Mouse (Mus musculus): ENCODE measurements at regions not wholly inside any gene's neighbourhood (a gene's known extent, or its start where the extent isn't known, plus 50 kb on each side); places are given as distances from the start of the nearest gene placed in this dataset.
A peak's percentile ranks its signal among the peaks of the same experiment; 100 is the strongest.
"Not testable (repeated sequence)": the region's sequence is repeated elsewhere in the genome, so short reads cannot be mapped to it uniquely, and the experiment has no call there.

DNA sequence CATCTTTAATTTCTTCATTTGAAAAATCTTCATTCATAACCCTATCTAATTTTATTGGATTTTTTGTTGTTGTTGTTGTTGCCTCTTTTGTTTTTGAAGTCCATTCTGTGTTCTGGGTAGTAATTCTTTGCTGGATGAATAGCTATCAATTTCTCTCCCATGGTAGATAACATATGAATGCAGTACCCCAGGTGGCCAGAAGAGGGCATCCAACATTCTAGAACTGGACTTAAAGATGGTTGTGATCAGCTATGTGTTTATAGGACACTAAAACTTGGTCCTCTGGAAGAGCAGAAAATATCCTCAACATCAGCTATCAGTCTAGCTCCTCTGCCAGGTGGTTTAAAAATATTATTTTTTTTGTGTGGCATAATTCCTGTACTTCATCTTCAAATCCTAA is 73.0 kb downstream of the Prl2c3 start:
- DNase-seq, result peak; percentile 6 to 29

DNA sequence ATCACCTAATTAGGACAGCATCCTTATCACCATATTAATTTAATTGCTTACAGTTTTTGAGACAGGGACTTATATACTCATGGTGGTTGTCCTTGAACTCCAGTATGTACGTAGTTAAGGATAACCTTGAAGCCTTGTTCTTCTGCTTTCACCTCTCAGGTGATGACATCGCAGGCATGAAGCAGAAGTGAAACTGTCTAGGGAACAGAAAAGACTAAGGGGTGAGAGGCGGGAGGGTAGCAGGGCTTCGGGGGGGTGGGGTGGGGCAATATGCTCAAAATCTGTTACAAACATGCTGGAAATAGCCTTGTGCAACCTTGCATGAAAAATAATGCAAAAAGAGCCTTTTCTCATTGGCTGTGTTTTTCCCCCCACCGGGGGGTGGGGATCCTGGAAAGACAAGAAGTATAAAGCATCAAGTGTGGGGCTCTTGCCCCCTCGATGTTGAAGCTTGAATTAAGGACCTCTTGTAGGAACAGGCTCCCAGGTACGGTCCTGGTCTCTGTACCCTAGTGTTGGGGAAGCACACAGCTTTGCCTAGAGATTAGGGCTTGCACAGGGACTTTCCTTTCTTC is 81.8 kb downstream of the Prl2c3 start:
- DNase-seq, result not testable (repeated sequence)

GRCm38 (mm10) chr13:12711471-12712273 is 88.2 kb downstream of the Prl2c3 start:
- DNase-seq, result no peak

- peak; percentile 12 to 24 for DNase-seq
Measured at GRCm38 (mm10) chr13:12702804-12703612, 96.9 kb downstream of the Prl2c3 start.

DNA sequence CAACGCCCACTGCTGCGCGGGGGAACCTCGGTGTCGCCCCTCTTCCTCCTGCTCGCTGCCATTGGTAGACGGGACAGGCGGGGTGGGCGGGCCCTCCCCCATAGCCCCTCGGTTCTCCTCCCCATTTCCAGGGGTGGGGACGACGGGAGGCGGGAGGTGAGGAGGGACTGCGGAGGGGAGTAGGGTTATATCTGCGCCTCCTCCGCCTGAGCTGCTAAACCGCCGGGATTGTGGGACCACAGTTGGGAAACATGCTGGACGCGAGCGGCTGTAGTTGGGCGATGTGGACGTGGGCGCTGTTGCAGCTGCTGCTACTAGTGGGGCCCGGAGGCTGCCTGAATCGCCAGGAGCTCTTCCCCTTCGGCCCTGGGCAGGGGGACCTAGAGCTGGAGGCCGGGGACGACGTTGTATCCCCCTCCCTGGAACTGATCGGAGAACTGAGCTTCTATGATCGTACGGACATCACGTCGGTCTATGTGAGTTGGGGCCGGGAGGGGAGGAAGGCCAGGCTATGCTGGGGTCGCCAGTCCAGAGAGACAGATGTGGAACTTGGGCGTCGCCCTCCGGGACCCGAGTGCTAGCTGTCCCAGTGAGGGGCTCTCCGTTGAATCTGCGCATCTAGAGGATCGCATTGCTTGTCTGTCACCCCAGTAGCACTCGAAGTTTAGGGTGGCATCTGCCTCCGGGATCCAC is 97.6 kb downstream of the Prl2c3 start:
- DNase-seq, result peak; percentile 3 to 21

GRCm38 (mm10) chr13:12693593-12694118 is 106.2 kb downstream of the Prl2c3 start:
- not testable (repeated sequence) for DNase-seq

- not testable (repeated sequence) for DNase-seq
Measured at GRCm38 (mm10) chr13:12688778-12689177, 111.1 kb downstream of the Prl2c3 start.

DNA sequence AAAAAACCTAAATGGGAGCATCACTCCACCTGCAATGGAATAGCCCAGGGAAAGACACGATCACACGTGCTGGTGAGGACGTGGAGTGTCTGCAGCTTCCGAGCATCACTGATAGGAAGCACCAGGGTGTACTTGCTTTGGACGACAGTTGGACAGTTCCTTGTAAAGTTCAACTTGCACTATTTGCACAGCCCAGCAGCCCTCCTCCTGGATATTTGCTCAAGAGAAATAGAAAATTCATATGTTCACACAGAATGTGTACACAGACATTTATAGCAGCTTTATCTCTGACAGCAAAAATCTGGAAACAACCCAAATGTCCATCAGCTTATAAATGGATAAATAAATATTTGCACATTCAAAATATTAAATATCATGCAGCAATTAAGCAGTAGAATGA is 111.7 kb downstream of the Prl2c3 start:
- DNase-seq, result not testable (repeated sequence)

GRCm38 (mm10) chr13:12680954-12681571 is 115.4 kb downstream of the Ero1lb start:
- not testable (repeated sequence) for DNase-seq

DNA sequence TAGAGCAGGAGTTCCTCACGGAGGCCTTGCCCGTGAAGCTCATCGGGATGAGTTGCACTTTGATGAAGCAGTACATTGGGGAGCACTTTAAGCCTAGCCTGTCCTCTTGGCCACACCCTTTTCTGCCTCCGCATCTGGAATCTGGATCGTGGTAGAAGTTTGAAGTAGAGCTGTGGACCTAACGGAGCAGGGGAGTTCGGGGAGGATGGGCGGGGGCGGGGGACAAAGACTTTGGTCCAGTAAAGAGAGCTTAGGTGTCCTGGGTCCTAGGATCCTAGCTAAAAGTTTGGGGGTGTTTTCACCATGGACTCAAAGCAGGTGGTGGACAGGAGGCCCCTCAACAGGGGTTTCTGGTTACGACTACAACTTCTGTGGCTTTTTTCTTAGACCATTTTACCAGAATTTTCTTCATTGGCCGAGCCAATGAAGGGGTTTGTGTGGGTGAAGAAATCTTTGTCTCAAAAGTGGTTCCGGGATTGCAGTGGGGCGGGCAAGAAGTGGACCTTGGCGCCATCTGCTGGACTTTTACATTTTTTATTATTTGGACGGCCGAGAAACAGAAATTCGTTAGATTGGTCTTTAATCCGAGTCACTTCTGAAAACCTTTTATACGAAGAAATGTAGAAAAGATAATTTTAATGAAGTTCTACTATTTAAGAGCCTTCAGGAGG is 114.7 kb downstream of the Ero1lb start:
- peak; percentile 50 to 64 for DNase-seq

- no peak for DNase-seq
Measured at GRCm38 (mm10) chr13:12677372-12677771, 111.7 kb downstream of the Ero1lb start.

DNA sequence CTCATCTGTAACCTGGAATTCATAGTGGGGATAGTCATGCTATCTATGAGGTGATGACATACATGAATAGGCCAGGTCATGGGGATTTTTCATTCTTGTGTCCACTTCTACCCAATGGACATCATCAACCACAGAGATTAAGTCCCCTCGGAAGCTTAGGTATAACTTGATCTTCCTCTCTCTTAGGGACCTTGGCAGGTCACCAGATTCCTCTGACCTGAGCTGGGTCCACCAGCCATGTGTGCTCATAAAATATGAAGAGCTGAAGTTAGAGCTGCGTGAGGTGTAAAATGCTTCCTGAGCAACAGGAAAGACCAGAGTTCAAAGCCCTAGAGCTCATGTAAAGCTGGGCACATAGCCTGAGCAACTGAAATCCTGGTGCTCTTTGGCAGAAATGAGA is 105.3 kb downstream of the Ero1lb start:
- not testable (repeated sequence) for DNase-seq

DNA sequence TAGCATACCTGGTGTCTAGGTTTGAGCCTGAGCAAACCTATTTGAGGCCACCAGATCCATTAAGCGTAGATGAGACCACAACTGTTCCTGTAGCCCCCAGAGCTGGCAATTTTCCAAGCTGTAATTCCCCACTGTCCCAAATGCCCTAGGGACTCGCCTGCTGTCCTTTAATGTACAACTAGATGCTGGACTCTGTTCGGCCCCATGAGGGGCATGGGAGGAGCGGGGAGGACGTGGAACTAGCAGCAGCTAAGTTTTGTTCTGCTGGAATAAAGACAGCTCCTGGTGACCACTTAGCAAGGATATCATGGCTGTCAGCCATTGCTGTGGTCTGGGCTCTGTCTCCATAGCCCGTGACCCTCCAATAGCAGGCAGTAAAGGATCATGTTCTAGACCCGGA is 103.1 kb downstream of the Ero1lb start:
- not testable (repeated sequence) for DNase-seq

DNA sequence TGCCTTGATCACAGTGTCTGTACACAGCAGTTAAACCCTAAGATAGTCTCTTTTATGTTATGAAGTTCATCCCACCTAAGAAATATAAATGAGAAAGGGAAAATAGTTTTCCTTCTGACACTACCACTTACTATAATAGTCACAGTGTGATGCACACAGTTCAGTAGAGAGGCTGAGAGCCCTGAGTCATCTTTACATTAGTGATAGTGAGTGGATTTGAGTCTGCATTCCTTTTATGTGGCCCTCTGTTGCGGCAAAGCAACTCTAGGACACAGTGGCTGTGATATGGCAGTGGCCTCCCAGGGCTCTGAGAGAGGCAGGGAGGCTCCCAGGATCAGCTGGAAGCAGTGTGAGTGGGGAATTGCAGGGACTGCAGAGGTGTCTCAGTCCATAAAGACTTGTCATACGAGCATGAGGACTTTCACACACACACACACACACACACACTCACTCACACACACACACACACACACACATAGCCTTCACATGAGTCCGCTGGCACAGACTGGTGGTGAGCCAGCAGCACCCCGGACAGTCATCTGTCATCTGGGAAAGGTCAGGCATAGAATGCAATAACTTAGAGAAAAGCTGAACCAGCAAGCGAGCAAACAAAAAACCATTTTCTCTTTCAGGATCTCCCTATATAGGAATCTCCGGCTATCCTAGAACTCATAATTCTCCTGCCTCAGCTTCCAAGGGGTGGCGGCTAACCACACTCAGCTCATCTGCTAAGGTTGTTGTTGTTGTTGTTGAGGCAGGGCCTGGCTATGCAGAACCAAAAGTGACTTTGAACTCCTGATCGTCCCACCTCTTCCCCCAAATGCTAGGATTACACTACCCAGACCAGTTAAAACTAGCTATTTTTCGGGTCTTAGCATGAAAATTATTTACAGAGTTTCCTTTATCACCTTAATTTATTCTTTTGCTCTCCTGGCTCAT is 102.3 kb downstream of the Ero1lb start:
- DNase-seq, result peak; percentile 74 to 75

DNA sequence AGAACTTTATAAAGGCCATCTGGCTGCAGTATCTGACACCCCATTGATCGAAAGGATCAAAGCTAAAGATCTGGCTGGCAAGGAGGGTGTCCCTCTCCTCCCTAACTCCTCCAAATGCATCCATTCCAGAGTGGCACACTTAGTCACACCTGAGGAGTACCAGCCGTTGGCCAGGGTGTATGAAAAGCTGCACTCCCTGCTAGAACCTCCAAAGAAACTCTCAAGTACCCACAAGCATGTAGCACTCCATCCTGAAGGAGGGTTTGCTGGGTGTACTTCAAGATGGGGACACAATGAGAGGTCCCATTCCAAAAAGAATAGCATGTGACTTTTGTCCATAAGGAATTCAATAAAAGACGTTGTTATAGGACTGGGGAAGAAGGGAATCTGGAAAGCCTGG is 100.4 kb downstream of the Ero1lb start:
- not testable (repeated sequence) for DNase-seq

Data from adrenal gland, postnatal 36 days (tissue).